Mouse (Mus musculus) retina, postnatal 1 day (tissue): Measurements from ENCODE around the gene Mypop.

Experiments
- DNase-seq: peaks from one replicate; pipeline ENCODE4 v3.0.0-alpha.2; 2012

The Mypop gene

GRCm38 (mm10) chr7:19022189-19022958, 31.3 kb downstream of the Mypop start:
- DNase-seq = no peak

DNA sequence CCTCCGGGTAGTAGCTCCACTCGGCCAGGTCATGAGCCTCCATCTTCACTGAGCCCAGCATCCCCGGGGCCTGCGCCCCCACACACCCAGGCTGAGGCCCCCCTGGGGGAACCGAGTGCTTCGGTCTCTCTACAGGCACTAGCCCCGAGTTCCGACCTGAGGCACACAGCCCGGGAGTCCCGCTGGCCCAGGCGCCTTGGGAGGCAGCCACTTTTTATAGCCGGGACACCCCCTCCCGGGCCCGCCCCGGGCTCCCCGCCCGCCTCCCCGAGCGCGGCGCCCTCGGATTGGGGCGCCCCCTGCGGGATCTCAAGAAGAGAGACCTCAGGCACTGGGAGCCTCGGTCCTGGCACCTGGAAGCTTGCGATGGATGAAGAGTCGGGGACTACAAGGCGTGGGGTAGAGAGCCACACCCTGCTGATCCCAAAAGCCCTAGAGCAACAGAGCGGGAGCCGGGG, 32.3 kb downstream of the Mypop start, which contains the start of gene Foxa3:
Foxa3 (minus strand) TSS at position 182 of the 458 bp plus-strand sequence.
- no peak for DNase-seq

GRCm38 (mm10) chr7:19024096-19024506, 33.1 kb downstream of the Mypop start, which contains the start of gene Sympk:
Gene Sympk (plus strand): TSS chr7:19024377.
- DNase-seq = peak; percentile 98

- no peak for DNase-seq
Observed at GRCm38 (mm10) chr7:19024581-19025255, 33.7 kb downstream of the Mypop start.

DNA sequence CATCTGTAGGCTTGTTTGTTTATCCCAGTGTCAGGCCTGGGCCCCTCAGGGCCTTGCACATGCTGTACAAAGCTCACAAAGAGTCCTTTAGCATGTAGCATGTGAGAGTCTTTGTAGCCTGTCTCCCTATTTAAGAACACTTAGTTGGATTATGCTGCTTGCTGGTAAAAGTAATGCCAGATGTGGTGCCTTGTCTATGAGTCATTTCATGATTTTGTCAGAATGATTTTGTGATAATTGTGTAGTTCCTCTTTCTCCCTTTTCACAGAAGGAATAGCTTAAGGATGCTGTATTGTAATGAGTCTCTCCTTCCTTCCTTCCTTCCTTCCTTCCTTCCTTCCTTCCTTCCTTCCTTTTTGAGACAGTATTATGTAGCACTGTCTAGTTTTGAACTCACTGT, 37.0 kb downstream of the Mypop start:
- no peak for DNase-seq

DNA sequence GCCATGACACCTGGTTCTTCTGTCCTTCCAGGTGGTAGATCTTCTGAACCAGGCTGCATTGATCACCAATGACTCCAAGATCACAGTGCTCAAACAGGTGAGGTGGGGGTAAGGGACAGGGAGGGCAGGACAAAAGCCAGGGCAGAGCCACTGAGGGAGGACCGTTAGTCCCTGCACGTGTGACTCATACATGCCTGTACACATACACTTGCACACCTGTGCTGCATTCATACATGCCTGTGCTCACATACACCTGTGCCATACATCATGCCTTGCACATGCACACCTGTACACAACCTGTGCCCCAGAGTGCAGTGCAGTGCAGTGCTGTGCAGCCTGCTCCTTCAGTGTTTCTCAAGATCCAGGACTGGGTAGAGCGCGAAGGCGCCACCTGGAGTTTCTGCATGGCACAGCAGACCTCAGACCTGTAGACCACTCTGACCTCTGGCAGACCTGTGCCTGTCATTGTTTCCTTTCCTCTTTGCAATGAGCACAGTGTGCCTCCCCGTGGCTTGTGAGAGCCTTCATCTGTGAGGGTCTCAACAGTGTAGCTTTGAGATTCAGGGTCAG, 38.1 kb downstream of the Mypop start:
- peak; percentile 68 for DNase-seq

DNA sequence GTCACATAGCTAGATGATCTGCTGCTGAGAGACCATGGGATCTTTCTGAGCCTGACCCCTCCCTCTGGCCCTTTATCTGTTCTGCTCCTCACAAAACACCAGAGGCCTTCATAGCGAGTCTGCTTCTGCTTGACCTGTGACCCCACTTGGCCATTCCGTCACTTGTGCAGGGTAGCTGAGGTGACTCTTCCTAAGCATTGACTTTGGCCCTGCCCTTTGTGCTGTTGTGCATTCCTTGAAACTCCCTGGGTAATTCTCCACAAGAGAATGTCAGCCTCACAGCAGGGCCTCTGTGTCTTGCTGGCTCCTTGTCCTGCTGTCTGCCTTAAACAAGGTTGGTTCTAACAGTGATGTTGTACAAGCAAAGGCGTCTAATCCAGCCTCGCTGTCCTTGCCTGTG, 40.6 kb downstream of the Mypop start:
- DNase-seq = no peak

DNA sequence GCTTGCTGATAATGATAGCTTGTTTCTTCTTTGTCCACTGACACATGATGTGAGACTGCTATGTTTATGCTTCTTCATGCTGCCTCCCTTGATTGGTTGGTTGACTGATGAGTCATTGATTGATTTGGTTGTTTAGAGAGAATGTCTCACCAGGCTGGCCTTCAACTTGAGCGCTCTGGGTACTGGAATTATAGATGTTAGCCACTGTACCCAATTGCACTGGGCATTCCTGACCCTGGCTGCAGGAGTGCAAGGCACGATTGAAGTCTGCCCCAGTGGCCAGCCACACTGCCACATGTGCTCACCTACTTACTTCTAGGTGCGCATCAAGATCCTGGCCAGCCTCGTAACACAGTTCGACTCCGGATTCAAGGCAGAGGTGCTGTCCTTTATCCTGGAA, 53.6 kb downstream of the Mypop start:
- DNase-seq = no peak

DNA sequence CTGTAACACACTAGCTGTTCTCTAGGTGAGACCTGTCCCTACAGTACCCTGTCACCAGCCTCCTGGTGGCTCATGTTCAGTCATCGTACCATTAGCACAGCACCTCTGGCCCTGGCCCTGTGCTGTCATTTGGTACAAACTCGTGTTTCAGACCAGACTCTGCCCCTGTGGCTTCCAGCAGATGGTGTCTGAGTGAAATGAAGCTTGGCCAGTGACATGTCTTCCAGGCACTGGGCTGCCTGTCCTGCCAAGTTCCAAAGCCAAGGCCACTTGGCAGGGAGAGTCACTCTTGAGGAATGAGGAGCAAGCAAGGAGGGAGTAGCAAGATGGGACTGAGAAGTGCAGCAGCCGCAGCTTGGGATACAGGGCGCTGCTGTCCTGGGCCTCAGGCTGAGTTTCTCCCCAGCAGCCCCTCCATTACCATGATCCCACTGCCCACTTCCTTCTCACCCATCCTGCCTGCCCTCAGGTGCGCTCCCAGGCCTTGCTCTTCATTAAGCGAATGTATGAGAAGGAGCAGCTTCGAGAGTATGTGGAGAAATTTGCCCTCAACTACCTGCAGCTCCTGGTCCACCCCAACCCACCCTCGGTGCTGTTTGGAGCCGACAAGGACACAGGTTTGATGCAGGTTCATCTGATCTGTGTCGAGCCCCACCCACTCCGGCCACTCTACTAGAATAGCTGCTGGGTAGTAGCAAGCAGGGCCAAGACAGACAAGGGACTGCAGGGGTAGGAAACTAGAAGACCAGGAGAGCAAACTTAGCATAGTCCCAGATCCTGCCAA, 55.4 kb downstream of the Mypop start:
- no peak for DNase-seq

DNA sequence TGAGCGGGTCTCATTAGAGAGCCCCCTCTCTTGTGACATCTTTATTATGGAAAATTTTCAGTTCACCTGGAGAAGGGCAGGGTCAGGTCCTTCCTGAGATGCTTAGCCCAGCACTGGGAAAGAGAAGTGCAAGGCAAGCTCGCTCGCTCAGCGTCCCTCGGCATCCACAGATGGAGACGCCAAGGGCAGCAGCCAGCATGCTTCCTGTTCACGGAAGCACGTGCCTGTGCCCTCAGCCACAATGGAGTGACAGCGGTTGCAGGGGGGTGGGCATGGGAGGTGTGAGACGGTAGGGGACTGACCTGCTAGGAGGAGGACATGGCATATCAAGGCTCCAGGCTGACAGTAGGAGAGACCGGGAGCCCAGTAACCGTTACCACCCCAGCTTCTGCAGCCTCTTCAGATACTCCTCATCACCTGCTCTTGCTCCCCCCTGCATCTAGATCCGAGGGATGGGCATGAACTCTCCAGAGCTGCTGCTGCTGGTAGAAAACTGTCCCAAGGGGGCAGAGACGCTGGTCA, 57.0 kb downstream of the Mypop start:
- DNase-seq = no peak

DNA sequence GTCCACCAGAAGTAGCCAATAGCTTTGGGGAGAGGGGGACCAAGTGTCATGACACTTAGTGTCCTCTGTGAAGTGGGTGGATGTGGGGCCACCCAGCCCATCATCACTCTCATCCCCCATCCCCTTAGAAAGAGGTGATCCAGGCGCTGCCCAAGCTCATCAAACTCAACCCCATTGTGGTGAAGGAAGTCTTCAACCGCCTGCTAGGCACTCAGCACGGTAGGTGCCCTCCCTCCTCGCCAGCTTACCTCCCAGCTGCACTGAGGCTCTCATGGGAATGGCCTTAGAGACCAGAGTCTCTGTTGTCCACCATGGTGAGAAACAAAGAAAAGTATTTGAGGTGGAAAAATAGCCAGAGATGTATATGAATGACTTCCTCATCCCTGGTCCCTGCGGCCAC, 58.2 kb downstream of the Mypop start:
- no peak for DNase-seq

DNA sequence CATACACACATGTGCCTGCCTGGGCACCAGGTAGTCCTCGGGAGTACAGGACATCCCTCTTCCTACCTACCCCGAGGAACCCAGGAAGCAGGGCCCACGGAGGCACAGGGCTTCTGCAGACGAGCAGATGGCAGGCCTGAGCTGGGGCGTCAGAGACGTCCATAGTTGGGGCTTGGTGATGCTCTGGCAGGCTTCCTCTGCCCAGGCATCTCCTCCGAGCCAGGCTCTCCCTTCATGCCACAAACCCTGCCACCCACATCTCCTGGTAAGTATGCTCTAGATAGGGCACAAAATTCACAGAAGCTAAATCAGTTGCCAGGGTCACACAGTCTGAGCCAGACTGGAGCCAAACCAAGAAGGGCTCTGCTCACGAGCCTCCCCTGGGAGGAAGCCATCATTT, 59.1 kb downstream of the Mypop start:
- no peak for DNase-seq

DNA sequence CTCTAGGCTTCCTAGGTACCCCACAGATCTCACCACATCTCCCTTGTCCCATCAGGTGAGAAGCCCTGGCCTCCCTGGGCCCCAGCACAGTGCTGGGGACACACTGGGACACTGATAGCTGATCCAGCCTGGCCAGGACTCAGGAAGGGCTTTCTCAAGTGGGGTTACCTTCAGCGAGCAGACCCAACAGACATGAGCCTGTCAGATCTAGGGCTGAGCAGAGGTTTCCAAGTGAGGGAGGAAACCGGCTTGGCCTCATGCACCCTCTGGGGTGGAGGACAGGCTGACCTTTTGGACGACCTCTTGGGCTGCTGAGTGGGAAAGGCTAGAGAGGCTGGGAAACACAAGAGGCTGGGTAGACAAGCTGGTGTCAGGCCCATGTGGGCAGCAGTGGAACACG, 60.1 kb downstream of the Mypop start:
- no peak for DNase-seq
